Mouse (Mus musculus): ENCODE measurements around the gene Ube2o.

- no peak for TF ChIP-seq CTCF (IDR thresholded peaks at IDR 0.05; ENCODE audit: control insufficient read depth, insufficient read depth, insufficient read length)
- TF ChIP-seq MAX (IDR thresholded peaks at IDR 0.05) = no peak
- no peak for TF ChIP-seq MYOG (IDR thresholded peaks at IDR 0.05; ENCODE audit: control insufficient read depth, extremely low read depth, insufficient read length)
These were observed 40.1 kb downstream of the Ube2o start for GRCm38 (mm10) chr11:116541183-116541582.
